Mouse (Mus musculus): ENCODE results near the gene Lbr.

The Lbr gene

DNA sequence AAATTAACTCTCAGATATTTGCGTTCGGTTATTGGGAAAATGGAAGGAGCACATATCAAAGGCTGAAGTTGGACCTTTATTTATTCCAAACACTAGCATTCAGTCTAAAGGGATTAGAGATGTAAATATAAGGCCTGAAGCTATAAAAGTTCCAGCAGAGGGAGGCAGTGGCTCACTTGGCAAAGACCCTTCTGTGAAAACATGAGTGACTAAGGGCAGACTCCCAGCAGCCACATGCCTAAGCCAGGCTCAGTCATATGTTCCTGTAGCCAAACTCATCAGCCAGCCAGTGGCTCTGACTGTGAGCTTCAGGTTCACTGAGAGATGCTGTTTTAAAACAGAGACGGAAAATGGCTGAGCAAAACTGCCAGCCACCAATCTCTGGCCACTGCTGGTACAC lies 71.0 kb downstream of the Lbr start:
- no peak for DNase-seq (ENCODE audit: low spot score in 2 of 2)

DNA sequence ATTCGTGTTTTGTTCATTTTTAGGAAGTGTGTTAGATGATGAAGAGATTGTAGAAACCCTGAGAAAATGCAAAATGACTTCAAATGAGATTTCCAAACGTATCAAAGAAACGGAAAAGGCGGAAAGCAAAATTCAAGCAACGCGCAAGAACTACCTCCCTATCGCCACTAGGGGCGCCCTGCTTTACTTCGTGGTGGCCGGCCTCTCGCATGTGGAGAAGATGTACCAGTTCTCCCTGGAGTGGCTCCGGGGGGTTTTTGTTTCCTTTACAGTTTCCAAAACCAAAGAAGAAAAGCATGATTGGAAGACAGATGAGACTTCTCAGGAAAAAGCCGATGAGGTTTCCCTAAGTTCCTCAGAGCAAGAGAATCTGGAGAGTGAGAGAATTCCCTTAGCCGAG lies 73.5 kb downstream of the Lbr start:
- DNase-seq (ENCODE audit: low spot score in 2 of 2), result no peak
